Mouse (Mus musculus) forebrain, embryonic 15.5 days (tissue): ENCODE results near the gene Uvrag. TPM values are rescaled to one million over a fixed set of nuclear protein-coding genes. Genes with fewer than 3 reads are reported as not detected.
A peak's percentile ranks its signal among the peaks of the same experiment; 100 is the strongest.

Experiments
- ATAC-seq: fragments of 200-750 bp; cut with Nextera tagmentation; replicated peaks from 2 replicates; pipeline ENCODE4 v1.8.0; 2017; ENCODE audit warnings: mild to moderate bottlenecking, moderate TSS enrichment, moderate library complexity
- H3K27ac ChIP-seq: fragments of 300-500 bp; sonication (generic); replicated peaks from 2 replicates; pipeline ENCODE4 v1.5.1; 2015; ENCODE audit warnings: mild to moderate bottlenecking, inconsistent platforms
- H3K27me3 ChIP-seq: fragments of 300-500 bp; sonication (generic); 2 replicates; pipeline ENCODE4 v1.6.1; 2015; ENCODE audit warnings: inconsistent platforms
- H3K36me3 ChIP-seq: fragments of 300-500 bp; sonication (generic); 2 replicates; pipeline ENCODE4 v1.6.1; 2015; ENCODE audit warnings: mild to moderate bottlenecking, inconsistent platforms
- H3K4me1 ChIP-seq: fragments of 300-500 bp; sonication (generic); 2 replicates; pipeline ENCODE4 v1.6.1; 2015; ENCODE audit warnings: inconsistent platforms
- H3K4me2 ChIP-seq: fragments of 300-500 bp; sonication (generic); replicated peaks from 2 replicates; pipeline ENCODE4 v1.6.1; 2015; ENCODE audit warnings: mild to moderate bottlenecking, inconsistent platforms
- H3K4me3 ChIP-seq: fragments of 300-500 bp; sonication (generic); 2 replicates; pipeline ENCODE4 v1.5.1; 2015; ENCODE audit warnings: mild to moderate bottlenecking, inconsistent platforms
- H3K9ac ChIP-seq: fragments of 300-500 bp; sonication (generic); replicated peaks from 2 replicates; pipeline ENCODE4 v1.6.1; 2015; ENCODE audit warnings: mild to moderate bottlenecking, inconsistent platforms
- H3K9me3 ChIP-seq: fragments of 300-500 bp; sonication (generic); 2 replicates; pipeline ENCODE4 v1.6.1; 2016; ENCODE audit warnings: inconsistent platforms
- WGBS: fragments of 180-500 bp; shearing (Covaris S2); methylation state at CpG from one replicate; pipeline ENCODE4 v1.1.7; 2015; ENCODE audit warnings: mixed read lengths; 5-methylcytosine and 5-hydroxymethylcytosine counted together
- polyA plus RNA-seq: library from polyadenylated mRNA; unstranded; fragments of >200 nt; fragmentation: Nextera tagmentation; extraction: Ambion mirVana; gene quantifications from 2 replicates; pipeline ENCODE4 v1.2.1, GENCODE M21; 2015

Gene Uvrag
- polyA plus RNA-seq, 1 experiment from 2014 or later, result 17.2 TPM

DNA sequence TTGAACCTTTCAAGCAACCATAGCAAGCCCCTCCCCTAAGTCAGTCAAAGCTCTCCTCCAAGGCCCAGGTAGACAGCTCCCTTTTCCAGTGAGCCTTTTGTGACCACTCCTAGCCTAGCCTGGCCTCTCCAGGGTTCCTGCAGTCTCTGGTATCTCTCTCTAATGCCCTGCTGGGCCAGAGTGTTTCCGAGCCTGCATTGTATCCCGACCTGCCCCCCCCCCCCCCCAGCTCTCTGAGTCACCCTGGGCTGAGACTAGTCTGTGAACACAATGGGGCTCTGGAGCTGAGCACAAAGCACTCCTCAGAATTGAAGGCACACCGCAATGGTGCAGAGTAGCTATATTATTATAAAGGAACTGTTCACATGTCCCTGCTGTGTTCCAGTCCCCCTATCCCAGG is 284.8 kb downstream of the Uvrag start:
- Histone ChIP-seq H3K4me3 (no peak overlapping the region), H3K4me2 (no peak overlapping the region), H3K4me1 (peaks cover 3% of the 10 kb centered on the region; the same call in 1 of the 2 replicates), H3K9me3 (no peaks in the 10 kb centered on the region), H3K9ac (no peak overlapping the region), H3K27ac (no peak overlapping the region), H3K27me3 (no peaks in the 10 kb centered on the region), H3K36me3 (no peaks in the 10 kb centered on the region)
- 5% methylated on average over 3 of the region's 3 CpGs for WGBS
- no peak for ATAC-seq

DNA sequence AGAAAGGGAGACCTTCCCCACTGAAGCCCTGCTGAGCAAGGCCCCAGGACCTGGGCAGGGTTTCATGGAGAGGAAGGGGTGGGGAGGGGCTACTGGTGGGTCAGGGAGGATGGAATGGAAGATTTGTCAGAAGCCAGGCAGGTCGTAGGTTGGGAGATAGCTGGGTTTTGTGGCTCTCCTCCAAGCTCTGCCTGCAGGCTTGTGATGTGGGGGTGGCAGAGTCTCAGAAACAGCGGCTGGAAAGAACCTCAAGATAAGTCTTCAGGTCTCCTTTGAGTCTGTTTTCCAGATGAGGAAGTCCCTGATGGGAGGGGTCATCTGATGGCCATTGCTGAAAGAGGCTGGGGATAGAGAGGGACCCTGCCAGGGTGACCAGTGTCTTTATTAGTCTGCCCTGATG is 285.6 kb downstream of the Uvrag start:
- H3K27me3 ChIP-seq, result no peaks in the 10 kb centered on the region

DNA sequence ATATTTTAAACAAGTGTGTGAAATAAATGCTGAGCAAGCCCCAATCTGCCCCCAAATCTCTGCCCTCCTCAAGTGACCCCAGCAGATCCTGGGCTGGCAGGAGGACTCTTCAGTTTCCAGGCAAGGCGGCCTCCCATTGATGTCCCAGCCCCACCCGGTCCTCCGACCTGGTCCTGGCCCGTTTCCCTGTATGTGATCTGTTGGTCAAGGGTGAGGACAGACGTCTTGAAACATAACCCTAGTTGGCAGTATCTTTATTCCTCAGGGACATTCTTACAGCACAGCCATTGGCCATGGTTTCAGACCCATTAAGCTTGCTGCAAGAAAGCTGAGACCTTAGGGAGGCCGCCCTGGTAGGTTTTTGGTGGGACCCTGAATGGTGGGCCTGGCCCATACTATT is 287.1 kb downstream of the Uvrag start:
- Histone ChIP-seq H3K9ac (no peak overlapping the region), H3K9me3 (no peaks in the 10 kb centered on the region), H3K27ac (no peak overlapping the region), H3K36me3 (no peaks in the 10 kb centered on the region), H3K4me2 (no peak overlapping the region), H3K4me3 (no peak overlapping the region), H3K4me1 (peaks cover 5% of the 10 kb centered on the region; the same call in 1 of the 2 replicates), H3K27me3 (no peaks in the 10 kb centered on the region)
- WGBS, result 92% methylated on average over 6 of the region's 6 CpGs
- no peak for ATAC-seq

More for the DNA sequence above, 285.6 kb downstream of the Uvrag start:
- H3K4me3 ChIP-seq, result no peak overlapping the region
- H3K9ac ChIP-seq, result no peak overlapping the region
- ATAC-seq, result no peak
- H3K4me2 ChIP-seq, result no peak overlapping the region
- H3K9me3 ChIP-seq, result no peaks in the 10 kb centered on the region
- no peak overlapping the region for H3K27ac ChIP-seq
- H3K36me3 ChIP-seq, result no peaks in the 10 kb centered on the region
- H3K4me1 ChIP-seq, result peaks cover 5% of the 10 kb centered on the region; the same call in 1 of the 2 replicates
- 86% methylated on average over 2 of the region's 2 CpGs for WGBS

DNA sequence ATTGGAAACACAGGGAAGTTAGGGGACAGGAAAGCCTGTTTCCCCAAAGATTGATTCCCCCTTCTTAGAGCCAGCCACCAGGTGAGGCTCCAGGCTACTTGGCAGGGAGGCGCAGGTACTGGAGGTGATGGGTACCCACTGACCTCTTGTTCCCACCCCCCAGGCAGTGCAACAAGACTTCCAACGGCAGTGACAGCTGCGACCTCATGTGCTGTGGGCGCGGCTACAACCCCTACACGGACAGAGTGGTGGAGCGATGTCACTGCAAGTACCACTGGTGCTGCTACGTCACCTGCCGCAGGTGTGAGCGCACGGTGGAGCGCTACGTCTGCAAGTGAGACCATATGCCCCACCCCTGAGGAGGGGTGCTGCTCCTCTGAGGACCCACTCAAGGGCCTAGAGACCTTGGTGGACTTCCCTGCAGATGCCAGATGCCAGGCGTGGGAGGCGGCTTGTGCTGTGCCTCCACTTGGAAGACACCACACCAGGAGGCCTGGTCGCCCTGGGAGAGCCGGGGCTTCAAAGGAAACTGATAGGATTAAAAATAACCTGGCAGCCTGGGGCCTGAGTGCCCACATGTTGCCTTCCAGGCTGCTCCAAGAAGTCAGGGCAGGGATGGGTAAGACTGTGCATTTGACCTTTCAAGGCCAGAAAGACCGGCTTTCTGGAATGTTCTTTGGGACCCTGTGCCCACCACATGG is 287.8 kb downstream of the Uvrag start:
- H3K4me1 ChIP-seq, result peaks cover 5% of the 10 kb centered on the region; the same call in 1 of the 2 replicates
- no peaks in the 10 kb centered on the region for H3K36me3 ChIP-seq
- no peaks in the 10 kb centered on the region for H3K27me3 ChIP-seq
- ATAC-seq, result no peak
- no peaks in the 10 kb centered on the region for H3K9me3 ChIP-seq
- 84% methylated on average over 18 of the region's 18 CpGs for WGBS
- H3K27ac ChIP-seq, result no peak overlapping the region
- no peak overlapping the region for H3K9ac ChIP-seq
- no peak overlapping the region for H3K4me2 ChIP-seq
- H3K4me3 ChIP-seq, result no peak overlapping the region

DNA sequence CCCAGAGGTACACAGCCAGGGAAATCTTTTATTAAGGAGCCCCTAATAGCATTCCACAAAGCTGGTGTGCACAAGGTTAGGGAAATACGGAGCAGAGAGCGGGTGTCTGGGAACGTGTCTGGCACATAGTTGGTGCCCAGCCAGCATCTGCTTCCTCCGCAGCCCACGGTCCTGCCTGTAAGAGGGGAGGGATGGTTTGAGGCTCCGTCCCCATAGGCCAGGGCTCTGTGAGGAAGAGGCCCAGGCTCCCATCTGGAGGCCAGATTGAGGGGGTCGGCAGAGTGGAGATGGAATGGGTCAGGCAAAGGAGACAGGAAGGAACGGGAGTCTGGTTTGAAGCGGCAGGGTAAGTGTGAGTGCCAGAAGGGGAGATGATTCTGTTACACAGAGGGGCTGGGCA is 289.7 kb downstream of the Uvrag start:
- WGBS, result 49% methylated on average over 9 of the region's 9 CpGs
- H3K4me1 ChIP-seq, result peaks cover 5% of the 10 kb centered on the region; the same call in 1 of the 2 replicates
- no peaks in the 10 kb centered on the region for H3K27me3 ChIP-seq
- 0 out of 2 replicates have a peak, but pooled peaks have one; percentile 26 for ATAC-seq
- no peak overlapping the region for H3K4me3 ChIP-seq
- no peak overlapping the region for H3K9ac ChIP-seq
- H3K4me2 ChIP-seq, result no peak overlapping the region
- H3K27ac ChIP-seq, result no peak overlapping the region
- H3K9me3 ChIP-seq, result no peaks in the 10 kb centered on the region
- no peaks in the 10 kb centered on the region for H3K36me3 ChIP-seq

DNA sequence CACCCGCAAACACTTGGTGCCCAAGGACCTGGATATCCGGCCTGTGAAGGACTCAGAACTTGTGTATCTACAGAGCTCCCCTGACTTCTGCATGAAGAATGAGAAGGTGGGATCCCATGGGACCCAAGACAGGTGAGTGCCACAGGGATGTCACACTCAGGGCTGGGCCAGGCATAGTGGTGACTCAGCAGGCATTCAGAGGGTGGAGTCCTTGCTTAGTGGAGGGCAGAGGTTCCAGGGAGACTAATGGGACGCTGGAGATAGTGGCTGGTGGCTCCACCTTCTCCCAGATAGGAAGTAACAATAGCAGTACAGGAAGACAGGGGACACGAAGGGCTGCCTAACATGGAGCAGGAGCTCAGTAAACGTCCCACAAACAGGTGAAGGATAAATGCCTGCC is 290.6 kb downstream of the Uvrag start:
- H3K4me3 ChIP-seq, result no peak overlapping the region
- no peaks in the 10 kb centered on the region for H3K9me3 ChIP-seq
- no peak overlapping the region for H3K27ac ChIP-seq
- H3K4me2 ChIP-seq, result no peak overlapping the region
- ATAC-seq, result no peak
- H3K9ac ChIP-seq, result no peak overlapping the region
- peaks cover 5% of the 10 kb centered on the region; the same call in 1 of the 2 replicates for H3K4me1 ChIP-seq
- H3K27me3 ChIP-seq, result no peaks in the 10 kb centered on the region
- no peaks in the 10 kb centered on the region for H3K36me3 ChIP-seq
- WGBS, result 78% methylated on average over 5 of the region's 5 CpGs

DNA sequence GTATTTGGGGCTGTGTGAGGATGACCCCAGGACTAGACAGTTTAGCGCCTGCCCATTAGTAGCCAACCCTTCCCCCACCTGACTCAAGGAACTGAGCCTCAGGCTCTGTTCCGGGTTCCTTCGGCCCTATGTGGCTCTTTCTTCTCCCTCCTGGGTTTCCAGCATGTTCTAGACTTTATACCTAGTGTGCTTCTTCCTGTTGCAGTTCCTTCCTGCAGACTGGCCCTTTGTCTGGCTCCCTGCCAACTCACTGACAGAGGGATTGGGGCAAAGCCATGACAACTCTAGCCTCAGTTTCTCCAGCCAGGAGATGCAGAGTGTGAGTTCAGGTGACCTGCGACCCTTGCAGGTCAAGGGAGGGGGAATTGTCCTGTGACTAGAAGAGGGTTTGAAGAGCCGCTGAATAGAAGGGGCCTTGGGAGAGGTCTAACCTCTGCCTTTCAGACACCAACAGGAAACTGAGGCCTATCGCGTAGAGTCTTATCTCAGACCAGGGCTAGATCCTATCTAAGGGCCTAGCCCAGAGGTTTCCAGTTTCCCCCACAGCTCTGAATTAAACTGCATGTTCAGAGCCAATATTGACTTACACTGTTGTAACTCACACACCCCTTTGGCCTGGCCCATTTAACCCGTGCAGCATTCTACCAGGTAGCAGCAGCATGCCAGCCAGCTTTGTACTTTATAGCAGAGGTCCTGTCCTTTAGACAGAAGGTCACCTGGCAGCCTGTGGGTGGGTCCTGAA is 291.9 kb downstream of the Uvrag start:
- WGBS, result 90% methylated on average over 8 of the region's 8 CpGs
- Histone ChIP-seq H3K36me3 (no peaks in the 10 kb centered on the region), H3K4me1 (peaks cover 5% of the 10 kb centered on the region; the same call in 1 of the 2 replicates), H3K4me2 (no peak overlapping the region), H3K27ac (no peak overlapping the region), H3K27me3 (no peaks in the 10 kb centered on the region), H3K9ac (no peak overlapping the region), H3K4me3 (no peak overlapping the region), H3K9me3 (no peaks in the 10 kb centered on the region)
- no peak for ATAC-seq

DNA sequence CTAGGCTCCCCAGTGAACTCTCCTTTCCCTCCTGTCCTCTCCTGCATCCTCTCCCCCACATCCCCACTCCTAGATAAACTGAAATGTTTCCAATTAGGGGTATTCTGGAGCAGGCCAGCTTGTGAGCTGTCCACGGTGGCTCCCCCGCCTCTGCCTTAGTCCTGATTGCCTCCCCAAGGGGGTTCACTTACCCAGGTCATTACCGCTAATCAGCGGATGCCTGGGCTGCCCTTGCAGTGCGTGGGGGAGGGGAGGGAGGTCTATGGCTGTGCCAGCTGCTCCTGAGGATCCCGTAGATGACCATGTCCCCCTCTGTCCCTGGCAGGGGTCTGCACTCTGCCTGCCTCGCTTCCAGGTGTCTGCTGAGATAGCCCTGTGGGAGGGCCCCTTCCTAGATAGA is 297.3 kb downstream of the Uvrag start:
- 25% methylated on average over 7 of the region's 7 CpGs for WGBS
- Histone ChIP-seq H3K4me2 (no peak overlapping the region), H3K36me3 (no peaks in the 10 kb centered on the region), H3K9me3 (no peaks in the 10 kb centered on the region), H3K4me1 (peaks cover 10% of the 10 kb centered on the region), H3K27me3 (peaks cover 30% of the 10 kb centered on the region), H3K27ac (no peak overlapping the region), H3K9ac (no peak overlapping the region), H3K4me3 (no peak overlapping the region)
- ATAC-seq, result no peak

DNA sequence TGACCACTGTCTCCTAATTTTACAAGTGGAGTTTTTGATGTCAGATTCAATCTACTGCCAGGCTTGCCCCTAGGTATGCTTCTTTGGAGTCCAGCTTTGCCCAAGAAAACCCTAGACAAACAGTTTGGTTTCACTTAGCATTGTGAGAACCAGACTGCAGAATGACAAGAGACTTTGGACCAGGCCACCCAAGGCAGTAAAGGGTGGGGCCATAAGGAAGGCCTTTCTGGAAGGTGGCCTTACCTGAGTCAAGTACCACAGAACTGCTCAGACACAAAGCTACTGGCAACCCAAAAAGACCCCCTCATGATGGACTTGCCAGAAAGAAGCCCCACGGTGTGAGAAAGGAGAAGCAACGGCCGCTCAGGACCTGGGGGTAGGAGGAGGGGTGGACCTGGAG is 297.9 kb downstream of the Uvrag start:
- Histone ChIP-seq H3K9ac (no peak overlapping the region), H3K27ac (no peak overlapping the region), H3K27me3 (peaks cover 36% of the 10 kb centered on the region), H3K4me2 (no peak overlapping the region), H3K4me3 (no peak overlapping the region), H3K4me1 (peaks cover 16% of the 10 kb centered on the region), H3K36me3 (no peaks in the 10 kb centered on the region), H3K9me3 (no peaks in the 10 kb centered on the region)
- 84% methylated on average over 3 of the region's 3 CpGs for WGBS
- no peak for ATAC-seq

DNA sequence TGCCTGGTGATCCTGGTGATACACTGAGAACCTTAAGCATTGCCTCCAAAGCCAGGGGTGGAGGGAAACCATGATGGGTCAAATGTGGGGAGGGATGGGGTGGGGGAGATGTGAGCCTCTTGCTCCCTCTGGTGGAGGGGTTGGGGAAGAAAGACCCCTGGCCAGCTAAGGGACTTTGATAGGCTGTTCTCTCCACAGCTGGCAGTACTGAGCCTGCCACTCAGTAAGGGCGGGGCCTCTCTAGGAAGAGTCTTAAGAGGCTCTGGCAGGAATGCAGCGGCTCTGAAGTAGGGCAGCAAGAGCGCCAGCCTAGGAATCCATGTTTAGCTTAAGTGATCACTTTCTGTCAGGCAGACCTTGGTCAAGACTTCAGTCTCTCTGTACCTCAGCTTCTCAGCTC is 299.1 kb downstream of the Uvrag start:
- H3K36me3 ChIP-seq, result no peaks in the 10 kb centered on the region
- peaks cover 27% of the 10 kb centered on the region for H3K4me1 ChIP-seq
- H3K27me3 ChIP-seq, result peaks cover 48% of the 10 kb centered on the region
- no peak for ATAC-seq
- H3K9me3 ChIP-seq, result no peaks in the 10 kb centered on the region
- no peak overlapping the region for H3K27ac ChIP-seq
- no peak overlapping the region for H3K9ac ChIP-seq
- H3K4me3 ChIP-seq, result no peak overlapping the region
- 34% methylated on average over 3 of the region's 3 CpGs for WGBS
- no peak overlapping the region for H3K4me2 ChIP-seq

DNA sequence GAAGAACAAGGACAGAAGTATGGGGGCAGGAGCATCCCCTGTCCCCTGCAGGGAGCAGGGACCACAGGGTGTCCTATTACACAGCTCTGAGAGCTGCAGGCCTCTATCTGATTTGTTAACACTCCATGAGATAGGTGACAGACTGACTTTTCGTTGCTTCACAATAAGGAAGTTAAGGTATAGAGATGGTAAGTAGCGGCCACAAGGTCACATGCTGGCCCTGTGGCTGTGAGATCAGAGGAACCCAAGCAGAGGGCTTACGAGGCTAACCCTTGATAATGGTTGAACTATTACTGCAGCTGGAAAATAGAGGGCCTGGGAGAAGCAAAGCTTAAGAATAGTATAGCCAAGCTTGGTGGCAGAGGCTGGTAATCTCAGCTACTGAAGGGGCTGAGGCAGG is 300.2 kb downstream of the Uvrag start:
- peaks cover 38% of the 10 kb centered on the region for H3K4me1 ChIP-seq
- 36% methylated on average over 3 of the region's 3 CpGs for WGBS
- no peaks in the 10 kb centered on the region for H3K36me3 ChIP-seq
- no peaks in the 10 kb centered on the region for H3K9me3 ChIP-seq
- no peak overlapping the region for H3K4me3 ChIP-seq
- H3K27me3 ChIP-seq, result peaks cover 58% of the 10 kb centered on the region
- no peak overlapping the region for H3K9ac ChIP-seq
- no peak for ATAC-seq
- no peak overlapping the region for H3K27ac ChIP-seq
- H3K4me2 ChIP-seq, result no peak overlapping the region

DNA sequence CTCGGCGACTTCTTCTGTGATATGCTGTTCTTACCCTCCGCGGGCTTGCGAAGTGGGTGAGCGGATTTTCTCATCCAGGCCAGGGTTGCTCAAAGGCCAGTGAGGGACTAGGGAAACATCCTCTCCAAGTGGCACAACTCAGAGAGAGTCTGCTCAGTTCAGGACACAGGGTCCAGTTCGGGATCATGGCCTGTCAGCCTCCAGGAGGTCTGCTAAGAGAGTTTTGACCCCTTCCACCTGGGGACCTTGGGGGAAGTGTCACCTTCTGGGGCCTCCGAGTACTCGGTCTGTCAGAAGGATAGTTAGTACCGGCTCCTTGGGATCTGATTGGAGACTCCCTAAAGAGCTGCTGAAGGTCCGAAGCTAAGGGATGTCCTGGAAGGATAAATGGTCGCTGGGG is 301.6 kb downstream of the Uvrag start:
- Histone ChIP-seq H3K4me2 (peak overlapping the region; percentile 77), H3K4me3 (peak overlapping the region; percentile 53), H3K4me1 (peaks cover 52% of the 10 kb centered on the region), H3K9ac (peak overlapping the region; percentile 56; the same call in 1 of the 2 replicates), H3K36me3 (no peaks in the 10 kb centered on the region), H3K27me3 (peaks cover 72% of the 10 kb centered on the region), H3K9me3 (no peaks in the 10 kb centered on the region), H3K27ac (no peak overlapping the region)
- WGBS, result 3% methylated on average over 12 of the region's 12 CpGs
- no peak for ATAC-seq
